Mouse (Mus musculus) C2C12 (cell line): ENCODE measurements at regions not wholly inside any gene's neighbourhood (a gene's known extent, or its start where the extent isn't known, plus 50 kb on each side); places are given as distances from the start of the nearest gene placed in this dataset.

Experiments
- CEBPB ChIP-seq: IDR thresholded peaks from one replicate; pipeline ENCODE4 v1.6.1; 2011; ENCODE audit warnings: low read depth, mild to moderate bottlenecking, control low read depth, moderate library complexity
- CTCF ChIP-seq: IDR thresholded peaks from one replicate; pipeline ENCODE4 v1.5.1; 2011; ENCODE audit not compliant: control insufficient read depth, insufficient read depth, insufficient read length
- FOSL1 ChIP-seq: IDR thresholded peaks from one replicate; pipeline ENCODE4 v1.8.0; 2011; ENCODE audit warnings: mild to moderate bottlenecking, low read length; ENCODE audit not compliant: poor library complexity, insufficient read depth, severe bottlenecking
- MAX ChIP-seq: IDR thresholded peaks from one replicate; pipeline ENCODE4 v1.6.1; 2011; ENCODE audit warnings: mild to moderate bottlenecking, control low read depth
- MYOD1 ChIP-seq: IDR thresholded peaks from one replicate; pipeline ENCODE4 v1.6.1; 2011; ENCODE audit warnings: low read depth; ENCODE audit not compliant: control insufficient read depth, insufficient read length
- MYOG ChIP-seq: IDR thresholded peaks from one replicate; pipeline ENCODE4 v1.6.1; 2011; ENCODE audit not compliant: control insufficient read depth, insufficient read length; ENCODE audit errors: extremely low read depth
- USF1 ChIP-seq: IDR thresholded peaks from one replicate; pipeline ENCODE4 v1.6.1; 2011; ENCODE audit warnings: low read depth, mild to moderate bottlenecking, control low read depth, moderate library complexity

DNA sequence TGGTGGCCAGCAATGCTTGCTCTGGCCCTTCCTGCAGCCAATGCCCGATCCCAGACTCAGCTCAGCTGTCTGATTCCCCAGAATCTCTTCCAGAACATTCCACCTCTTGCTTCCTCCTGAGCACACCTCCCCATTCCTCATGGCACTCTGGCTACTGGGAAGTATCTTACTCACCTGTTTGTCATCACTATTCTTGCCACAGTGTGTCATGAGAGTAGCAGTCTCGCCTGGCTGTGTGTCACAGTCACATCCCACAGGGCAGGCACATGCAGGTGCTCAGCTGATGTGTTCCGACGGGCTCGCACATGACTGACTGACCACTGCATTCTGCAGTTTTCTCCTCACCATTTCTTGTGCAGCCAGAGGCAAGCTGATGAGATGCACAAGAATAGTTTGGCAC is 108.5 kb downstream of the Chic2 start:
- TF ChIP-seq CTCF (no peak), USF1 (no peak), MYOD1 (no peak), CEBPB (no peak), MYOG (no peak), FOSL1 (no peak), MAX (no peak)
